Mouse (Mus musculus) frontal cortex, adult 2 months (tissue): ENCODE data around the gene Zc3h14. TPM values are rescaled to one million over a fixed set of nuclear protein-coding genes. Genes with fewer than 3 reads are reported as not detected.

Experiments used
- DNase-seq, 2 experiments: peaks; one replicate each; pipeline ENCODE4 v3.0.0; 2022; ENCODE audit warnings: low spot score in 1 of 2; ENCODE audit errors: extremely low spot score in 1 of 2
- polyA plus RNA-seq: library from polyadenylated mRNA; depleted of rRNA; stranded (reverse); fragments of >200 nt; gene quantifications from 2 replicates; pipeline ENCODE4 v1.2.3, GENCODE M21; 2012

Gene Zc3h14
- polyA plus RNA-seq, 1 experiment, result 104 TPM

DNA sequence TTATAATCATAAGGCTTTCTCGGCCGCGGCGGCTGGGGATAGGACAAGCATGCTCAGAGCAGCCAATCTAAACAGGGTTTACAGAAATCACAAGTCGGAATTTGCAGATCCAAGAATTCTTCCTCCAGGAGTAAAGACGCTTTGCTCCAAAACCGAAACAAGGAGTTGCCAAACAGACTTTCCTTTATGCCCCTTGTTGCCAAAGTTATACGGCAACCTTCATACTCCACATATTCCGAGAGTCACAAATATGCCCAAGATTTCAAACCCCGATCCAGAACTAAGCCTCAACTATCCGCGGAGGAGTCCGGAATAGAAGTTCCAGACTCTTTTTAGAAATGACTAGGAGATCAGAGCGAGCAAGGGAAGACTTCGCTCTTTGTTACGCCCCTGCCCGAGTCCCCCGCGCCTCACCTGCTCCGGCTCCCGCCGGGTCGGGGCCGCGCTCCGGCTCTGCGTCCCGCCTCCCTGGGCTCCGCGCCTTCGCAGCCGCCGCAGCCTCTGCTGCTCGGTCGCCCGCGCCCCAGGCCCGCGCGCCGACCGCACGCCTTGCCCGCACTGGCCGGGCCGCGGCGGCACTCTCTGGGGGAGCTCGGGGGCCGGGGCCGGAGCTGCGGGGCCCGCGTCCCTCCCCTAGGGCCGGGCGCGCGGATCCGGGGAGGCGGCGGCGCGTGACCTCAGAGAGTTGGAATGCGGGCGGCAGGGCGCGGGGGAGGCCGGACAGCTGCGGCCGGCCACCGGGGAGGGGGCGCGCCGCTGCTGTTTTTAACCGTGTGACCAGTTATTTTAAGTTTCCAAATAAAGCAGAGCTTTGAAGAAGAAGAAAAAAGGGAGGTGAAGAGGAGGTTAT is 9.6 kb upstream of the Zc3h14 start, which contains the start of gene Ptpn21:
Gene Ptpn21 (minus strand): TSS at position 455 of the 850 bp plus-strand sequence.
- no peak for DNase-seq

DNA sequence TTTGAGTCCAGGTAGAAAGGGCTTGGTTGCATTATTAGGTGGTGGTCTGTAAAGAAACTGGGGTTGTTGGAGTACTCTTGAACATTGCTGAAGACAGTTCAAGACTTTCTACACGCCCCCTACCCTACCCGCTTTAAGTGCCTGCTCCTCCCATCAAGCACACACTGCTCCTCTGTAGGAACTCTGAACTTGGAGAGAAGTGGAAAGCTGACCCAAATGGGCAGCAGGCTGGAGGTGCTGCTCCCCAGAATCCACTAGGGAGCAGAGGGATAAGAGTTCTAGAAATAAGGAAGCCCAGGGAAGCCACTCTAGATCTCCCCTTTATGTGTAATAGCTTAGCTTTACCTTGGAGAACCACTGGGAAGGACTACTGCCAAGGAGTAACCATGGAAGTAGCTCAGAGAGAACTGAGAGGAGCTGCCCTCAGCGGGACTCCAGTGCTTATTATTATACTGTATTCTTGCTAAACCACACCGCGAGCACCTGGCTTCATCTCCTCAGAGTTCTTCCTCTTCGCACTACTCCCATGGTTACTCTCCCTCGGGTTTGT is 8.9 kb upstream of the Zc3h14 start:
- no peak for DNase-seq

GRCm38 (mm10) chr12:98741011-98741501 is 5.7 kb upstream of the Zc3h14 start:
- no peak for DNase-seq

- DNase-seq, result no peak
Observed at GRCm38 (mm10) chr12:98745626-98746025, 1.1 kb upstream of the Zc3h14 start.

- no peak for DNase-seq
Observed at GRCm38 (mm10) chr12:98746131-98746530, 633 bp upstream of the Zc3h14 start.

DNA sequence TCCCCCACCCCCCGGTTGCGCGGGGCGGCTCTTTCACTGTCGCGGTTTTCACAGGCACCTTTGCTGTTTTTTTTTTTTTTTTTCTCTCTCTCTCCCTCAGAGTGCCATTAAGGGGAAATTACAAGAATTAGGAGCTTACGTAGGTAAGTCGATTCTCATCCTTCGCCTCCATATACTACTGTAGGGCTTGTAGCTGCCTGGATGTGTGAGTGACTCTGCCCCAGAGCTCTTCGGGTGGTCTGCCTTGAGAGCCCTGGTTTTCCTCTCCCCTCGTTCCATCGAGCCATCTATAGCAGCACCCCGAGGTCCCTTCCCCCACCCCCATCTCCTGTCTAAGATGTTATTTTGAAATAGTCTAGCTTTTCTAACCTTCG is 603 bp downstream of the Zc3h14 start:
- no peak for DNase-seq

GRCm38 (mm10) chr12:98757636-98758035 is 10.9 kb downstream of the Zc3h14 start:
- no peak for DNase-seq

- DNase-seq, result no peak
Observed at GRCm38 (mm10) chr12:98759700-98760099, 12.9 kb downstream of the Zc3h14 start.

DNA sequence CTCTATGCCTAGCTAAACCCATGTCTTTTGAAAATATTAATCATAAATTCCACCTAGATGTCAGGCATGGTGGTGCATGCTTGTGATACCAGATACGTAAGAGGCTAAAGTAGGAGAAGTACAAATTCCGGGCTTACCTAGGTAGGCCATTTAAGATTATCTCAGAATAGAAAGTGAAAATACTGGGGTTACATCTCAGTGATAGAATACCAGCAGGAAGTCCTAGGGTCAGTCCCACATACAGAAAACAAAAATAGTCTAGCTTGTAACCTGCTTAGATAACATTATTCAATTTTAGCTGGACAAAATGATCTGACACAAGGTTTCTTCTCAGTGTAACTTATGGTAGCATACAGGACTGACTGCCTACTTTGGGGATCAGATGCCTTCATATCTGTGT is 19.5 kb downstream of the Zc3h14 start:
- no peak for DNase-seq

- no peak for DNase-seq
Observed at GRCm38 (mm10) chr12:98777509-98777908, 30.7 kb downstream of the Zc3h14 start.

GRCm38 (mm10) chr12:98779148-98779547 is 32.4 kb downstream of the Zc3h14 start:
- DNase-seq, result peak; percentile 35 to 63

- no peak for DNase-seq
Observed at GRCm38 (mm10) chr12:98784251-98784650, 37.5 kb downstream of the Zc3h14 start.

DNA sequence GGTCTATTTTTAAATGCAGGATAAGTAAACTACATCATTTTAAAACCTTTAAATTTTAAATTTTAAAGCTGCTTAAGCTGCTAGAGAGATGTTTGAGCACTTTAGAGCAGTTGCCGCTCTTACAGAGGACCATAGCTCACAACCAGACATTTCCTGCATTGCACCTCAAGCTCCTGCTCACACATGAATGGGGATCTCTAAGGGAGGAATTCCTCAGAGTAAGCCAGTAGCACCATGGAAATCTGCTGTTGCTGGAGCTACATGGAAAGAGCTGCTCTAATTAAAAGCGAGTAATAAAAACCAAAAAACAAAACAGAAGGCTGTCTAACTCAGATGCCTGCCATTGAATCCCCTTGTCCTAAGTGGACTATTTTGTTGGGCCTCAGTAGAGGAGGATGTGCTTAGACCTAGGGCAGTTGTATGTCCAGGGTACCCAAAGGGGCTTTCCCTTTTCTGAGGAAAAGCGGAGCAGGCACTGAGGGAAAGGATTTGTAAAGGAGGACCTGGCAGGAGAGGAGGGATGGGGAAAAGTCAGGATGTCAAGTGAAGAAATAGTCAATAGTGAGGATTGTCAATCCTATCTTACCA is 49.1 kb downstream of the Zc3h14 start:
- no peak for DNase-seq

GRCm38 (mm10) chr12:98800334-98800733 is 53.6 kb downstream of the Zc3h14 start:
- DNase-seq, result no peak

DNA sequence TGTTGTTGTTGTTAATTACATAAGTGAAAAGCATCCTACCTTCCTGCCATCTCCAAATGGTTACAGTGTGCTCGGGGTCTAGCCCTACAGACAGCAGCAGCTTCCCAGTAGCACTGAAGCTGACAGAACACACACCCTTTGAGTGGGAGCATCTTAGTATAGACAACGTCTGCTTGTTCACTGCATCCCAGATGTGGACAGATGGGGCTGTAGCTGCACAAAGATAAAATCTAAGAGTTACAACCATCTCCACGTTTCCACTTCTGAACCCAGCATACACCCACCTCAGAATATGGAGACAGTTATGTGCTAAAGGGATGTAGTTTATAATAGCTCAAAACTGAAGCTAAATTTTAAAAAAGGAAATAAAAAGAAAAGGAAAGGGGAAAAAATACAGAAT is 55.5 kb downstream of the Zc3h14 start:
- no peak for DNase-seq

DNA sequence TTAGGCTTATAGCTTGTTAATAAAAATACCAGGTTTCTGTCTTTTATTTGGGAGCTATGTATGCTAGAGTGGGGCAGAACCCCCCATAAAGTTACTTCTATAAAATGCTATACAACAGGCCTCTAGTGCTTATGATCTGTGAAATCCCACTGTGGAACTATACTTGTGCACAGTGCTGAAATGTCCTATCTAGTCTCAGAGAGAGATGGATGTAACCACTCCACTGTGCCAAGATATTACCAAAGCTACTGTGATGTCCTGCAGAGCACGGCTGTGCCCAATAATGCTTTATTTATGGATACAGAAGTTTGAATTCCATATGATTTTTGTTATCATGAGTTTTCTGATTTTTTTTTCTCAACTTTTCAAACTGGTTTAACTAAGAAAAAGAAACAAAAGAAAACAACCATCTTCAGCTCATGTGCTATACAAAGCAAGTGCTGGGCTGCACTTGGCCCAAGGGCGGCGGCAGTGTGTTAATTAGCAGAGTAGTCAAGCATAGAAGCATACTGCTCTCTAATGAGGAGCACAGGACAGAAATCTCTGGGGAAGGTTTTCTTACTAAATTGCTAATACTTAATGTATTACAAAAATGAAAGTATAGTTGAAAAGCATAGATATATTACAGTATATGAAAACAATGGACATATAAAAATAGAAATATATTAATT is 57.4 kb downstream of the Zc3h14 start:
- no peak for DNase-seq

DNA sequence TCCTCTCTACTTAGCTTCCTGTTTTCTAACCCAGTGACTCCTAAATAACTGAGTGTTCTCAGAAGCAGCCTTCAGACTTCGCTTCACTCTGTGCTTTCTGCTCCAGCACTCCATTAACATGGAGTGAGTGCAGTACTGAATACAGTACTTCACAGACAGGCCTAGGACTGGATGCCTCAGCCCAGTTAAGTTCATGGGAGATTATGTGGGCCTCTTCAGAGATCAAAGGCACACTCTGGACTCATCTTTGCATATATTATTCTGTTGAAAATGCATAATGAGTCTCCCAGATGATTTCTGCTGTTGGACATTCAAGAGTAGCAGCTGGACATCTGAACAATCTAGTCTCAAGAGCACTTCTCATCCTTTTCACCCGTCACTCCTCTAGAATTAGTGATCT is 74.0 kb downstream of the Zc3h14 start:
- DNase-seq, result no peak

GRCm38 (mm10) chr12:98831122-98831521 is 84.4 kb downstream of the Zc3h14 start:
- DNase-seq, result no peak

DNA sequence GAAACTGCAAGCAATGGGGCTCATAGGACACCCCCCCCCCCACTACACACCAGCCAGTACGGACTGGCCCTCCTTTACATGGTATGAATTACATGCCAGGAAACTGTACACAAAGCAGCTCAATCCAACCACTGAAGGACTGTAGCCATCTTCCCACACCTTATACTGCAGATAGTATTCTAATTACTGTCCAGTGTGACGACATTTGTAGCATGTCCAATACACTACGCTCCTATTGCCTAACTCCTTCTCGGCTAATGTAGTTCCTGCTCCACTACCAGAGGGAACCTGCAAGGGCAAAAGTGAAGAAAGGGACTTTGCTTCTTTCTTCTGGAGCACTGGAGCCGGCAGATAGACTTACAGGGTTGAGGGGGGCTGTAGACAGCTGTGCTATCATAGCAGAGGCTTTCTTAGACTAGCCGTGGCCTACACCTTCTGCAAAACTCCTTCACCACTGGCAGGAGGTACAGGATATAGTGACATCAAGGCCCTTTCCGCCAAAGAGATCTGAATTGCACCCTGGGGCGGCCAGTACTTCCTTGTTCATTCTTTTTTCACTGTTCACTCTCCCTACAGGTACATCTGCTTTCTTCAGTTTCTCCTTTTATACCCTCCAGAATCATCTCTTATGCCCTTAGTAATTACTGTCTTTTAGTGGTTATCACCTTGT is 86.3 kb downstream of the Zc3h14 start:
- no peak for DNase-seq

GRCm38 (mm10) chr12:98833901-98834300 is 87.1 kb downstream of the Zc3h14 start:
- DNase-seq, result no peak

DNA sequence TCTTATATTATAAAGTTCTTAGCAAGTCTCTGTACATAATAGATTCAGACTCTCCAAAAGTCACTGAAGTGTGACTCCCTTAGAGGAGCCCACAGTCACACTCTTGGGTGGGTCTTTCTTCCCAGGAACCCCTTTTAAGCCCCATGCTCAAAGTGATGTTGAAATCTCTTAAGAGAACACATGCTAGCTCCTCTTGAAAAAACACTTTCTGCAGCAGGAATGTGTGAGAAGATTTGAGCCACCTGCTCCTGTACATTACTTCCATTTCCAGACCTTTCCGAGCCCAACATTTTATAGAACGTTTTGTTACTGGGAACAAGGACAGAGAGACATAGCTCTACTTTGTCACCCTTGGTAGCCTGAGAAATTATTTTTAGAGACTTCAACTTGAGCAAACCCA is 88.1 kb downstream of the Zc3h14 start:
- no peak for DNase-seq
